Mouse (Mus musculus) testis, adult 2 months (tissue): Measurements from ENCODE around the gene Nr2c2. TPM values are rescaled to one million over a fixed set of nuclear protein-coding genes. Genes with fewer than 3 reads are reported as not detected.
A peak's percentile ranks its signal among the peaks of the same experiment; 100 is the strongest.

ENCODE experiments used
- H3K27ac ChIP-seq: fragments of 200-500 bp; 2 replicates; pipeline ENCODE4 v1.5.1; 2012; ENCODE audit warnings: low read depth, low read length; ENCODE audit not compliant: control insufficient read depth, insufficient read depth
- H3K27me3 ChIP-seq: fragments of 200-500 bp; 2 replicates; pipeline ENCODE4 v1.6.1; 2012; ENCODE audit warnings: mild to moderate bottlenecking, low read length, moderate library complexity; ENCODE audit not compliant: control insufficient read depth, insufficient read depth
- H3K36me3 ChIP-seq: fragments of 200-500 bp; 2 replicates; pipeline ENCODE4 v1.6.1; 2012; ENCODE audit warnings: mild to moderate bottlenecking, low read length; ENCODE audit not compliant: control insufficient read depth, insufficient read depth
- H3K4me1 ChIP-seq: fragments of 200-500 bp; 2 replicates; pipeline ENCODE4 v1.6.1; 2012; ENCODE audit warnings: low read length; ENCODE audit not compliant: control insufficient read depth, insufficient read depth
- H3K4me3 ChIP-seq: fragments of 200-500 bp; 2 replicates; pipeline ENCODE4 v1.5.1; 2012; ENCODE audit warnings: low read depth, mild to moderate bottlenecking, low read length, moderate library complexity, mixed read lengths; ENCODE audit not compliant: control insufficient read depth
- CTCF ChIP-seq: fragments of 200-500 bp; IDR thresholded peaks from 2 replicates; pipeline ENCODE4 v1.5.1; 2012; ENCODE audit warnings: low read depth, mild to moderate bottlenecking, inconsistent platforms, low read length, moderate library complexity; ENCODE audit not compliant: control insufficient read depth, insufficient read depth, insufficient replicate concordance
- POLR2A ChIP-seq: fragments of 200-500 bp; IDR thresholded peaks from 2 replicates; pipeline ENCODE4 v1.6.1; 2012; ENCODE audit warnings: low read depth, mild to moderate bottlenecking, inconsistent platforms, low read length, moderate library complexity; ENCODE audit not compliant: control insufficient read depth
- polyA plus RNA-seq: library from polyadenylated mRNA; depleted of rRNA; stranded (reverse); fragments of >200 nt; gene quantifications from 2 replicates; pipeline ENCODE4 v1.2.3, GENCODE M21; 2012; rRNA removed

The Nr2c2 gene
- 15.6 and 22.4 TPM in 2 replicates for polyA plus RNA-seq

DNA sequence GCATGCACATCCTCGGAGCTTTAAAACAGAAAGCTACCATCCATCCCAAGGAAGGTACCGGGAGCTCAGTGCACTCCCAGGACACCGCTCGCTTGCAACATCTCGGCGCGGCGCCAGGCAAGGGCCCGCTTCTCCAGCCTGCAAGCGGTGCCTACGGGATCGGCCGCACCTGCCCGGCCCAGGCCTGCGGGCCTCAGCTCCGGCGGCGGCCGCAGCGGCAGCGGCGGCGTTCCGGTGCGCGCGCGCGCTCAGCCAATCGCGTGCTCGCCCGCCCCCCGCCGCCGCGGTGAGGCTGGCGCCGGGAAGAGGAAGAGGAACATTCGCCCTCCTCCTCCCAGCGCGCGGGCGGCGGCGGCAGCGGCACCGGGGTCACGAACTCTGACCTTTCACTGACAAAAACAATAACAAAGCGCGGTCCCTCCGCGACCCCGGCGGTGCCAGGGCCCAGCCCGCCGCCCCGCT lies at the start of gene Nr2c2:
Gene Nr2c2, plus strand, starts transcription at position 261 of the 462 bp plus-strand sequence.
- H3K4me1 ChIP-seq, result peaks cover 3% of the 10 kb centered on the region
- no peaks in the 10 kb centered on the region for H3K36me3 ChIP-seq
- no peaks in the 10 kb centered on the region for H3K27me3 ChIP-seq
- peak within 1 kb of the TSS; percentile 92 for H3K4me3 ChIP-seq
- TF ChIP-seq POLR2A (no peak; the same call in 1 of the 2 replicates), CTCF (no peak)
- peak within 1 kb of the TSS; percentile 96 for H3K27ac ChIP-seq

- Histone ChIP-seq H3K27me3 (no peaks in the 10 kb centered on the region), H3K27ac (no peak overlapping the region), H3K36me3 (no peaks in the 10 kb centered on the region), H3K4me1 (no peaks in the 10 kb centered on the region; the same call in 1 of the 2 replicates), H3K4me3 (no peak overlapping the region)
- TF ChIP-seq CTCF, result no peak
- TF ChIP-seq POLR2A, result no peak
These were observed 49.1 kb upstream of the Nr2c2 start for GRCm38 (mm10) chr6:92042055-92042454.

GRCm38 (mm10) chr6:92042850-92043249 lies 48.3 kb upstream of the Nr2c2 start:
- Histone ChIP-seq H3K27ac (no peak overlapping the region), H3K36me3 (no peaks in the 10 kb centered on the region), H3K4me3 (no peak overlapping the region), H3K4me1 (no peaks in the 10 kb centered on the region; the same call in 1 of the 2 replicates), H3K27me3 (no peaks in the 10 kb centered on the region)
- TF ChIP-seq POLR2A (no peak), CTCF (no peak)

DNA sequence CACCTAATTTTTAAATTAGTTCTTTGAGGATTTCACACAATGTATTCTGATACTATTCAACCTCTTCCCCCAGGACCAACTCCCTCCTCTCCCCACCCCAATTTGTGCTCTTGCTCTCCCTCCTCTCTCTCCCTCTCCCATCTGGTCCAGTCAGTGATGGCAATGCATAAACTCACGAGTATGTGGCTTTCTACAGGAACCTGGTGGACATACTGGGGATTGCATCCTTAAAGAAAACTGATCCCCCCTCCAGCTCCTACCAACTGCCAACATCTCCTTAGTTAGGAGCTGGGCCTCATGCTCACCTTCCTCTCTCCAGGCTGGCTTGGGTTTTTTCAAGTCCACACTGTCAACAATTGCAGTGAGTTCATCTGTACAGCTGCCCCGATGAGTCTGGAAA lies 33.4 kb upstream of the Nr2c2 start:
- Histone ChIP-seq H3K27ac (no peak overlapping the region), H3K4me1 (no peaks in the 10 kb centered on the region), H3K27me3 (no peaks in the 10 kb centered on the region), H3K36me3 (no peaks in the 10 kb centered on the region), H3K4me3 (no peak overlapping the region)
- no peak for TF ChIP-seq CTCF
- TF ChIP-seq POLR2A, result no peak

GRCm38 (mm10) chr6:92061725-92062124 lies 29.5 kb upstream of the Nr2c2 start:
- Histone ChIP-seq H3K27me3 (no peaks in the 10 kb centered on the region), H3K4me1 (no peaks in the 10 kb centered on the region), H3K27ac (no peak overlapping the region), H3K36me3 (no peaks in the 10 kb centered on the region), H3K4me3 (no peak overlapping the region)
- no peak for TF ChIP-seq CTCF
- no peak for TF ChIP-seq POLR2A

- no peak for TF ChIP-seq POLR2A
- no peak for TF ChIP-seq CTCF
- Histone ChIP-seq H3K27ac (no peak overlapping the region), H3K36me3 (no peaks in the 10 kb centered on the region), H3K4me3 (no peak overlapping the region), H3K27me3 (no peaks in the 10 kb centered on the region), H3K4me1 (no peaks in the 10 kb centered on the region)
These were observed 27.7 kb upstream of the Nr2c2 start for GRCm38 (mm10) chr6:92063452-92063851.

DNA sequence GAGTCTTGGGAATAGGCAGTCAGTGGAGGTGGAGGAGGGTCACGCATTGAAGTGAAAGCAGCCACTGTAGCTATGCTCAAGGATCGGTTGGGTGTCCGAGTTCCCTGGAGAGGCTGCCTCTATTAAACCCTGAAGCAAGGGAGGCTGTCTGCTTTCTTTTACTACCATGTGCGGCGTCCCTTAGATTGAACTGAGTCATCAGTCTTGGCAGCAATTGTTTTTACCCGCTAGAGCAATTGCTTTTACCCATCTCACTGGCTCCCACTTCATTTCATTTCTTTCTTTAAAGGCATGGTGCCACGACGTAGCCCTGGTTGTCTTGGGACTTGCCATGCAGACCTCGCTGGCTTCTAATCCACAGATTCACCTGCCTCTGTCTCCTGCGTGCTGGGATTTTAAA lies 27.1 kb upstream of the Nr2c2 start:
- no peaks in the 10 kb centered on the region for H3K27me3 ChIP-seq
- H3K27ac ChIP-seq, result no peak overlapping the region
- H3K4me1 ChIP-seq, result no peaks in the 10 kb centered on the region
- no peak overlapping the region for H3K4me3 ChIP-seq
- TF ChIP-seq CTCF (no peak), POLR2A (no peak)
- H3K36me3 ChIP-seq, result no peaks in the 10 kb centered on the region

- TF ChIP-seq POLR2A, result no peak
- TF ChIP-seq CTCF, result peak; percentile 75; the same call in 1 of the 2 replicates
- Histone ChIP-seq H3K4me1 (no peaks in the 10 kb centered on the region), H3K27ac (no peak overlapping the region), H3K27me3 (no peaks in the 10 kb centered on the region), H3K36me3 (no peaks in the 10 kb centered on the region), H3K4me3 (no peak overlapping the region)
These were observed 25.3 kb upstream of the Nr2c2 start for GRCm38 (mm10) chr6:92065721-92066496.
